In genomic region chr10:59900939-59901338, GRCm38 (mm10) we compare ENCODE assay signal across 8 mouse cellular contexts. TPM values are rescaled to one million over a fixed set of nuclear protein-coding genes. Genes with fewer than 3 reads are reported as not detected.
DNase-seq lines count a peak whose midpoint lies in the region; ATAC-seq lines count a peak whose summit lies in the region.

No protein-coding gene starts in this region.

- peaks cover 45% of the 10 kb centered on the region for H3K4me1 ChIP-seq in heart, embryonic 11.5 days (ENCODE audit: control insufficient read depth, insufficient read depth, low read length)
- H3K4me1 ChIP-seq in liver, embryonic 15.5 days (replicated peaks) = peaks cover 63% of the 10 kb centered on the region

- no peaks in the 10 kb centered on the region for H3K27me3 ChIP-seq in heart, embryonic 11.5 days (ENCODE audit: control insufficient read depth, insufficient read depth, low read length)
- H3K27me3 ChIP-seq in liver, embryonic 15.5 days = no peaks in the 10 kb centered on the region

- 0 out of 2 replicates have a peak, but pooled peaks cover 3% of the 10 kb centered on the region for H3K36me3 ChIP-seq in heart, embryonic 11.5 days (ENCODE audit: control insufficient read depth, insufficient read depth, low read length)
- peaks cover 28% of the 10 kb centered on the region for H3K36me3 ChIP-seq in liver, embryonic 15.5 days (replicated peaks)

- WGBS in heart, embryonic 11.5 days (ENCODE audit: insufficient replicate concordance) = 34% methylated on average over 4 of the region's 4 CpGs
- 46% methylated on average over 4 of the region's 4 CpGs for WGBS in liver, embryonic 15.5 days (ENCODE audit: insufficient replicate concordance)

- no peak overlapping the region for H3K9ac ChIP-seq in heart, embryonic 11.5 days (ENCODE audit: low read depth, low read length)
- H3K9ac ChIP-seq in liver, embryonic 15.5 days = no peak overlapping the region

- ATAC-seq in cerebellum, adult (ENCODE audit: insufficient number of reproducible peaks, low FRiP score, low TSS enrichment) = no peak
- ATAC-seq in heart, embryonic 11.5 days (replicated peaks; ENCODE audit: insufficient number of reproducible peaks, low FRiP score, low TSS enrichment) = no peak
- no peak for ATAC-seq in liver, embryonic 15.5 days (ENCODE audit: insufficient read depth)
- no peak for ATAC-seq in inflammation-experienced regulatory T-cells, adult 6 months

- no peaks in the 10 kb centered on the region for H3K9me3 ChIP-seq in heart, embryonic 11.5 days (replicated peaks; ENCODE audit: control insufficient read depth, low read length)
- H3K9me3 ChIP-seq in liver, embryonic 15.5 days (replicated peaks) = no peaks in the 10 kb centered on the region

- no peak overlapping the region for H3K4me2 ChIP-seq in heart, embryonic 11.5 days
- H3K4me2 ChIP-seq in liver, embryonic 15.5 days = no peak overlapping the region

- H3K4me3 ChIP-seq in heart, embryonic 11.5 days (ENCODE audit: low read depth, low read length) = no peak overlapping the region
- no peak overlapping the region for H3K4me3 ChIP-seq in liver, embryonic 15.5 days (replicated peaks)

- DNase-seq in cerebellum, postnatal 10 days = peak; percentile 89 to 91
- peak; percentile 65 for DNase-seq in A20 (ENCODE audit: low read depth, low spot score)
- DNase-seq in thymus, postnatal 25 days = peak; percentile 66
- DNase-seq in adrenal gland, adult 18-20 months (ENCODE audit: low spot score in 2 of 2) = no peak

- H3K27ac ChIP-seq in heart, embryonic 11.5 days (ENCODE audit: low read depth, low read length) = peak overlapping the region; percentile 98
- H3K27ac ChIP-seq in liver, embryonic 15.5 days (replicated peaks) = peak overlapping the region; percentile 96

RNA-seq across cellular contexts. Expression of gene Dnajb12, which starts 21.6 kb away (rescaled TPM):
- 30.3 and 31.3 TPM in 2 replicates for polyA plus RNA-seq in heart, embryonic 11.5 days (2014; fragmentation: Nextera tagmentation; extraction: Ambion mirVana)
- polyA plus RNA-seq in liver, embryonic 15.5 days (2015; fragmentation: Nextera tagmentation; extraction: Ambion mirVana) = 14.3 and 15.0 TPM in 2 replicates
- total RNA-seq in adrenal gland, adult 18-20 months (2021) = 10 to 100 TPM; 43.8 to 55.0 TPM
- 10 to 100 TPM; 15.7 to 18.1 (median 17.4) TPM for polyA plus RNA-seq in inflammation-experienced regulatory T-cells, adult 6 months (2017; shearing (Covaris generic))

RNA-seq across cellular contexts. Expression of gene Ddit4, which starts 50.7 kb away (rescaled TPM):
- polyA plus RNA-seq in heart, embryonic 11.5 days (2014; fragmentation: Nextera tagmentation; extraction: Ambion mirVana) = 1.9 and 3.4 TPM in 2 replicates
- 5.6 and 6.6 TPM in 2 replicates for polyA plus RNA-seq in liver, embryonic 15.5 days (2015; fragmentation: Nextera tagmentation; extraction: Ambion mirVana)
- 10 to 100 TPM; 29.5 to 69.3 TPM for total RNA-seq in adrenal gland, adult 18-20 months (2021)
- polyA plus RNA-seq in inflammation-experienced regulatory T-cells, adult 6 months (2017; shearing (Covaris generic)) = 10 to 100 TPM; 11.5 to 25.9 (median 14.4) TPM

Comparison
In these comparisons a context has a peak if more than half of its experiments do, and no peak if none do; other contexts are left out.
1. DNase-seq: peak in cerebellum, postnatal 10 days (2 of 2), A20 (single experiment) and thymus, postnatal 25 days (single experiment); none in adrenal gland, adult 18-20 months (0 of 2).